Mouse (Mus musculus) stomach, postnatal 0 days (tissue): Measurements from ENCODE around the gene Cog1.

Experiments used
- CTCF ChIP-seq: IDR thresholded peaks from 2 replicates; pipeline ENCODE4 v1.5.1; 2016; ENCODE audit warnings: antibody characterized with exemption, low read depth, mild to moderate bottlenecking, moderate library complexity
- EP300 ChIP-seq: optimal IDR thresholded peaks from 2 replicates; pipeline ENCODE3; 2016; ENCODE audit warnings: antibody characterized with exemption

DNA sequence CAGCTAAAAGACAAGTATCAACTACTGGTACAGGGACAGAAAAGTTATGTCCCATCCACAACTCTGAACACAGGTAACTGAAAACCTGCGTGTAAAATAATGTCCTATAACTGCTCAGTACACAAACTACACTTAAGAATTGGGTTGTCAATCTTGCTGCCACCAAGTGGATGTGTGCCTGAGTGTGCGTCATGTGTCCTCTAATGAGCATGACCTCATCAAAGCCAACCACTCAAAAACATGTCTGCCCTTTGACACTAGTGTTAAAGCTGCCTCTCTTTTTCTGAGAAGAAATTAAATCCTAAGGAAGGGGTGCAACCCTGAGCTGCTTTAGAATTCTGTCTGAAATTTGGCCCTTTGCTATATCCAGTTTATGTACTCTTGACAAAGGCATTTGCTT, 15.3 kb downstream of the Cog1 start:
- TF ChIP-seq CTCF (no peak), EP300 (no peak)
